In the genomic region with DNA sequence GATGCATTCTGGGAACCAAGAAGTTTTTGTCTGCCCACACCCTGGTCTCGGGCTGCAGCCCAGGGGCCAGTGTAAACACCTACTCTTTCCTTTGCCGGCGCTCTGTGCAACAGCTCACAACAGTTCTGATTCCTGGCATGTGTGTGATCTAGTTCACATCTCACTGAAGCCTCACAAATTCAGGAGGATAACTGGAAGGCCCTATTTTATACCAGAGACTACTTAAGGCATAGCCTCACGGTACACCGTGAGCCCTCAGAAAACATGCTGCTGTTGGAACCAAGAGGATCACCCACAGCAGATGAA, we compare ENCODE assay signal across 8 mouse cellular contexts. TPM values are rescaled to one million over a fixed set of nuclear protein-coding genes. Genes with fewer than 3 reads are reported as not detected.
A peak's percentile ranks its signal among the peaks of the same experiment; 100 is the strongest.
DNase-seq lines count a peak whose midpoint lies in the region; ATAC-seq and TF ChIP-seq lines count a peak whose summit lies in the region.
"Had no signal": no experiment of that assay in that cellular context is flagged by ENCODE, and none has a peak within 500 bp of the region (broad histone marks: within the 10 kb centered on the region; RNA-seq: fewer than 3 reads in every experiment).

No protein-coding gene starts in this region.

- no peak overlapping the region; the same call in 1 of the 2 replicates for H3K9ac ChIP-seq in lung, embryonic 14.5 days
- H3K9ac ChIP-seq in forebrain, embryonic 13.5 days, result peak overlapping the region; percentile 21; the same call in 1 of the 2 replicates
- H3K9ac ChIP-seq in intestine, embryonic 15.5 days, result no peak overlapping the region
- H3K9ac ChIP-seq in neural tube, embryonic 15.5 days (replicated peaks), result no peak overlapping the region

- H3K27me3 ChIP-seq in lung, embryonic 14.5 days (ENCODE audit: insufficient read depth, low read length), result no peaks in the 10 kb centered on the region
- H3K27me3 ChIP-seq in forebrain, embryonic 13.5 days, result 0 out of 2 replicates have a peak, but pooled peaks cover 3% of the 10 kb centered on the region
- H3K27me3 ChIP-seq in intestine, embryonic 15.5 days (replicated peaks), result no peaks in the 10 kb centered on the region
- H3K27me3 ChIP-seq in neural tube, embryonic 15.5 days (replicated peaks), result no peaks in the 10 kb centered on the region

- no peak overlapping the region for H3K4me2 ChIP-seq in lung, embryonic 14.5 days
- peak overlapping the region; percentile 25 for H3K4me2 ChIP-seq in forebrain, embryonic 13.5 days
- no peak overlapping the region for H3K4me2 ChIP-seq in intestine, embryonic 15.5 days (replicated peaks)
- no peak overlapping the region for H3K4me2 ChIP-seq in neural tube, embryonic 15.5 days

- TF ChIP-seq CTCF in lung, embryonic 14.5 days (IDR thresholded peaks at IDR 0.05; ENCODE audit: low read depth), result no peak

- no peaks in the 10 kb centered on the region for H3K9me3 ChIP-seq in lung, embryonic 14.5 days (ENCODE audit: low read depth, low read length)
- no peaks in the 10 kb centered on the region for H3K9me3 ChIP-seq in forebrain, embryonic 13.5 days (replicated peaks)
- H3K9me3 ChIP-seq in intestine, embryonic 15.5 days, result no peaks in the 10 kb centered on the region
- no peaks in the 10 kb centered on the region for H3K9me3 ChIP-seq in neural tube, embryonic 15.5 days (replicated peaks)

- peak; percentile 49 for DNase-seq in lung, embryonic 14.5 days
- no peak for DNase-seq in lung, postnatal 25 days (ENCODE audit: low spot score)
- no peak for DNase-seq in gastrocnemius, postnatal 4 days (ENCODE audit: low spot score in 2 of 2)
- DNase-seq: gastrocnemius, postnatal 10 days had no signal

- WGBS in lung, embryonic 14.5 days, result 34% methylated on average over 5 of the region's 5 CpGs
- WGBS in forebrain, embryonic 13.5 days, result 37% methylated on average over 5 of the region's 5 CpGs
- 40% methylated on average over 5 of the region's 5 CpGs for WGBS in intestine, embryonic 15.5 days
- WGBS in neural tube, embryonic 15.5 days, result 47% methylated on average over 5 of the region's 5 CpGs

- no peak overlapping the region for H3K4me3 ChIP-seq in lung, embryonic 14.5 days (ENCODE audit: low read depth, low read length)
- no peak overlapping the region for H3K4me3 ChIP-seq in forebrain, embryonic 13.5 days
- H3K4me3 ChIP-seq in intestine, embryonic 15.5 days (replicated peaks), result no peak overlapping the region
- H3K4me3 ChIP-seq in neural tube, embryonic 15.5 days (replicated peaks), result no peak overlapping the region

- H3K27ac ChIP-seq in lung, embryonic 14.5 days (ENCODE audit: low read depth), result peak overlapping the region; percentile 67
- peak overlapping the region; percentile 78 for H3K27ac ChIP-seq in forebrain, embryonic 13.5 days
- H3K27ac ChIP-seq in intestine, embryonic 15.5 days, result no peak overlapping the region
- H3K27ac ChIP-seq in neural tube, embryonic 15.5 days (replicated peaks), result peak overlapping the region; percentile 80

- peak; percentile 71; the same call in 1 of the 2 replicates for ATAC-seq in lung, embryonic 14.5 days (ENCODE audit: insufficient read depth)
- ATAC-seq in forebrain, embryonic 13.5 days, result peak; percentile 55; the same call in 1 of the 2 replicates
- ATAC-seq in intestine, embryonic 15.5 days, result peak; percentile 19; the same call in 1 of the 2 replicates
- ATAC-seq in neural tube, embryonic 15.5 days (ENCODE audit: low FRiP score), result no peak
- no peak for ATAC-seq in inflammation-experienced regulatory T-cells, adult 6 months

- H3K4me1 ChIP-seq in lung, embryonic 14.5 days (ENCODE audit: insufficient read depth), result peaks cover 4% of the 10 kb centered on the region
- H3K4me1 ChIP-seq in forebrain, embryonic 13.5 days, result peaks cover 23% of the 10 kb centered on the region
- peaks cover 11% of the 10 kb centered on the region for H3K4me1 ChIP-seq in intestine, embryonic 15.5 days (replicated peaks)
- peaks cover 21% of the 10 kb centered on the region for H3K4me1 ChIP-seq in neural tube, embryonic 15.5 days

- H3K36me3 ChIP-seq in lung, embryonic 14.5 days (ENCODE audit: insufficient read depth), result no peaks in the 10 kb centered on the region
- no peaks in the 10 kb centered on the region for H3K36me3 ChIP-seq in forebrain, embryonic 13.5 days (ENCODE audit: poor library complexity, severe bottlenecking)
- H3K36me3 ChIP-seq in intestine, embryonic 15.5 days, result no peaks in the 10 kb centered on the region
- H3K36me3 ChIP-seq in neural tube, embryonic 15.5 days, result no peaks in the 10 kb centered on the region

RNA-seq across cellular contexts. Expression of gene P2rx7, which starts 10.5 kb away (rescaled TPM):
- polyA plus RNA-seq in lung, embryonic 14.5 days (2014; fragmentation: Nextera tagmentation; extraction: Ambion mirVana), result 1.3 and 2.7 TPM in 2 replicates
- polyA plus RNA-seq in forebrain, embryonic 13.5 days (2015; fragmentation: Nextera tagmentation; extraction: Ambion mirVana), result 0.69 and 0.85 TPM in 2 replicates
- 2.5 and 3.2 TPM in 2 replicates for polyA plus RNA-seq in intestine, embryonic 15.5 days (2015; fragmentation: Nextera tagmentation; extraction: Ambion mirVana)
- polyA plus RNA-seq in neural tube, embryonic 15.5 days (2015; fragmentation: Nextera tagmentation; extraction: Ambion mirVana), result 5.0 and 5.9 TPM in 2 replicates
- polyA plus RNA-seq in inflammation-experienced regulatory T-cells, adult 6 months (2017; shearing (Covaris generic)), result 100 to 1,000 TPM in 1 of 3 experiments, 10 to 100 TPM in 2; 53.2 to 109 (median 90.0) TPM
- 1 to 10 TPM; 5.1 to 6.0 TPM for total RNA-seq in gastrocnemius, postnatal 4 days (2021)

RNA-seq across cellular contexts. Expression of gene Ift81, which starts 39.9 kb away (rescaled TPM):
- 38.4 and 39.6 TPM in 2 replicates for polyA plus RNA-seq in lung, embryonic 14.5 days (2014; fragmentation: Nextera tagmentation; extraction: Ambion mirVana)
- polyA plus RNA-seq in forebrain, embryonic 13.5 days (2015; fragmentation: Nextera tagmentation; extraction: Ambion mirVana), result 63.2 and 69.7 TPM in 2 replicates
- 23.1 and 28.8 TPM in 2 replicates for polyA plus RNA-seq in intestine, embryonic 15.5 days (2015; fragmentation: Nextera tagmentation; extraction: Ambion mirVana)
- 59.2 and 60.6 TPM in 2 replicates for polyA plus RNA-seq in neural tube, embryonic 15.5 days (2015; fragmentation: Nextera tagmentation; extraction: Ambion mirVana)
- 1 to 10 TPM; 3.0 to 8.2 (median 6.3) TPM for polyA plus RNA-seq in inflammation-experienced regulatory T-cells, adult 6 months (2017; shearing (Covaris generic))
- total RNA-seq in gastrocnemius, postnatal 4 days (2021), result 10 to 100 TPM; 14.9 to 27.0 TPM

RNA-seq across cellular contexts. Expression of gene P2rx4, which starts 53.1 kb away (rescaled TPM):
- polyA plus RNA-seq in lung, embryonic 14.5 days (2014; fragmentation: Nextera tagmentation; extraction: Ambion mirVana), result 13.1 and 15.7 TPM in 2 replicates
- 6.2 and 6.8 TPM in 2 replicates for polyA plus RNA-seq in forebrain, embryonic 13.5 days (2015; fragmentation: Nextera tagmentation; extraction: Ambion mirVana)
- 38.2 and 39.6 TPM in 2 replicates for polyA plus RNA-seq in intestine, embryonic 15.5 days (2015; fragmentation: Nextera tagmentation; extraction: Ambion mirVana)
- polyA plus RNA-seq in neural tube, embryonic 15.5 days (2015; fragmentation: Nextera tagmentation; extraction: Ambion mirVana), result 14.7 and 18.6 TPM in 2 replicates
- 10 to 100 TPM; 24.6 to 46.1 (median 34.3) TPM for polyA plus RNA-seq in inflammation-experienced regulatory T-cells, adult 6 months (2017; shearing (Covaris generic))
- 10 to 100 TPM; 13.4 to 15.4 TPM for total RNA-seq in gastrocnemius, postnatal 4 days (2021)

Comparison
In these comparisons a context has a peak if more than half of its experiments do, and no peak if none do; other contexts are left out.
1. ATAC-seq: peak in lung, embryonic 14.5 days (single experiment), forebrain, embryonic 13.5 days (single experiment) and intestine, embryonic 15.5 days (single experiment); none in neural tube, embryonic 15.5 days (single experiment) and inflammation-experienced regulatory T-cells, adult 6 months (single experiment).